Mouse (Mus musculus): ENCODE measurements around the gene Nrg3.

The Nrg3 gene

DNA sequence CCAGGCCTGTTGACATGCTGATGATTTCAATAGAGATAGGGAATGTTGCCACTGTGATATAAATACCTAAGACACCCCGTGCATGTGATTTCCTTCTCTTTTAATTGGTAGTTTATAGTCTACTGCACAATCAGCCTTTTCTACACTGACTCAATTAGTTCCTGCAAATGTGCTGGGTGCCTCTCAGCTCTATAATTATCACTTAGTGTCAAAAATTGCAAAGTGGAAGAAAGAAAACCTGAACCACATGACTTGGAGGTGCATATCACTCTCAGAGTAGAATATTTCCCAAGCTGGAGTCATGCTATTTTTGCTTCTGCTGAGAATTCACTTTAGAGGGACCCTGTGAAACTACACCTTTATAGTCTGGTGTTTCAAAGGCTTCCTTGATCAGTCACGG lies 552.1 kb downstream of the Nrg3 start:
- TF ChIP-seq GATA4 (IDR thresholded peaks at IDR 0.05; ENCODE audit: insufficient replicate concordance, low read length) = no peak

DNA sequence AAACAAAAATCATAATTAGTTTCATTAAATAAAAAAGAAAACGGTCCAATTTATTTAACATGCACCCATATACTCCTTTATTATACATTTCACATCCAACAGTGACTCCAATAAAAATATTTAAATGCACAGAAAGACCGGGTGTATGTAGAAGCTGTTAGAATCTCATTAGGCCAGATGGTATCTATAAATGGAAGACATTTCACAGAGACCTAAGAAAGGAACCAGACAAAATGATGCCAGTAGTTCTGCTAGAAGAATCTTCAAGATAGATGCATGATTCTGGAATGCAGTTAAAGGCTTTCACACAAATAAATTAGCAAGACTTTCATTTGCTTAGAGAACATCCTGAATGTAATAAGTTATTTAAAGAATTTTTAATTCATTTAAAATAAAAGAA lies 602.3 kb downstream of the Nrg3 start:
- no peak for TF ChIP-seq GATA4 (IDR thresholded peaks at IDR 0.05; ENCODE audit: insufficient replicate concordance, low read length)

DNA sequence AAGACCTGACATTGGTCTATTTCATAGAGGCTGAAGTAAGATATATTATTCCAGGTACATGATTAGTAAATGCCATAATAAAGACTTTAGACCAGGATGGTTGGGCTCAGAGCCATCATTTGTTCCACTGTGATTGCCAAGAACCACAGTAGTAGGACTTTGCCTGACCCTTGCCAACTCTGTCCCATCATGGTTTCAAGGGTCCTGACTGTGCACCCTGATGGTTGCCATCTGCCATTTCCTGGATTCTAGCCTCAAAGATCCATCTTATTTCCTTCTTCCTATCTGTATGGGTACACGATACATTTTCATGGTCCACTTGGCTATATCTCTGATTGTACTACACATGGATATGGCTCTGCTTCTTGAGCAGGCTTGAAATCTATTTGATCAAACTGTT lies 625.3 kb downstream of the Nrg3 start:
- no peak for TF ChIP-seq GATA4 (IDR thresholded peaks at IDR 0.05; ENCODE audit: insufficient replicate concordance, low read length)

DNA sequence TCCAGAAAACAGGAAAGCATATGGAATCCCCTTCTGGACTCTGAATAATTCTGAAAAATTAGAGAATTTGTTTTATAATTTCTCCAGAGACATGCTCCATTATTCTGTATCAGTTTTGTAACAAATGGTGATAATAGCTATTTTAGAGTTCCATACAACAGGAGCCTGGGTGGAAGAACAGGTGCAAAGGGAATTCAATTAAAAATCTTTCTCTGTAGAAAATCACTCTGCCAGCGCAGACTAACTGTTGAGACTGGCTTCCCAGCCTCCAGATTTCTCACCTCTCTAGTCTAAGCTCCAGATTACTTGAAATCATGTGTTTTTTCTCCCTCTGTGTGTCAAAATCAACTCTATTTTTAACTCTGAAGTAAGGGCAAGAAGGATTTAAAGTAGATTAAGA lies 625.8 kb downstream of the Nrg3 start:
- TF ChIP-seq GATA4 (IDR thresholded peaks at IDR 0.05; ENCODE audit: insufficient replicate concordance, low read length) = no peak

GRCm38 (mm10) chr14:38835006-38835405 lies 637.9 kb downstream of the Nrg3 start:
- no peak for TF ChIP-seq GATA4 (IDR thresholded peaks at IDR 0.05; ENCODE audit: insufficient replicate concordance, low read length)

GRCm38 (mm10) chr14:38824891-38825290 lies 648.0 kb downstream of the Nrg3 start:
- TF ChIP-seq GATA4 (IDR thresholded peaks at IDR 0.05; ENCODE audit: insufficient replicate concordance, low read length) = no peak

DNA sequence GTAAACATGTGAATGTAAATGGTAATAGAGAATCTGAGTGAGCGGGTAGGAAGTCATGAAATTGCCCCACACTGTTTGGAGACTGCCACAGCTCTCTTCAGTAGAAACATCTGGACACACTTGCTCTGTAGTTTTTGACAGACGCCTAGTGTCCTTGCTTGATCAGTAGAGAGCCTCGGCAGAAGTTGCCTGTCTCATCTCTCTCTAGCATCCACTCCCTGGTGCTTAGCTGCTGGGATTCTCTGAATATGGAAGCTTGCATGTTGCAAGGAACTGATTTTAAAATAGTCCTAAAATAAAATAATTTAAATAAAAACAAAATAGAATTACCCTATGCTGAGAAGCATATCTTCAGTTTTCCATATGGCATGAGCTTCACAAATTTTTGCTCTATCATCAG lies 675.9 kb downstream of the Nrg3 start:
- TF ChIP-seq GATA4 (IDR thresholded peaks at IDR 0.05; ENCODE audit: insufficient replicate concordance, low read length) = no peak

DNA sequence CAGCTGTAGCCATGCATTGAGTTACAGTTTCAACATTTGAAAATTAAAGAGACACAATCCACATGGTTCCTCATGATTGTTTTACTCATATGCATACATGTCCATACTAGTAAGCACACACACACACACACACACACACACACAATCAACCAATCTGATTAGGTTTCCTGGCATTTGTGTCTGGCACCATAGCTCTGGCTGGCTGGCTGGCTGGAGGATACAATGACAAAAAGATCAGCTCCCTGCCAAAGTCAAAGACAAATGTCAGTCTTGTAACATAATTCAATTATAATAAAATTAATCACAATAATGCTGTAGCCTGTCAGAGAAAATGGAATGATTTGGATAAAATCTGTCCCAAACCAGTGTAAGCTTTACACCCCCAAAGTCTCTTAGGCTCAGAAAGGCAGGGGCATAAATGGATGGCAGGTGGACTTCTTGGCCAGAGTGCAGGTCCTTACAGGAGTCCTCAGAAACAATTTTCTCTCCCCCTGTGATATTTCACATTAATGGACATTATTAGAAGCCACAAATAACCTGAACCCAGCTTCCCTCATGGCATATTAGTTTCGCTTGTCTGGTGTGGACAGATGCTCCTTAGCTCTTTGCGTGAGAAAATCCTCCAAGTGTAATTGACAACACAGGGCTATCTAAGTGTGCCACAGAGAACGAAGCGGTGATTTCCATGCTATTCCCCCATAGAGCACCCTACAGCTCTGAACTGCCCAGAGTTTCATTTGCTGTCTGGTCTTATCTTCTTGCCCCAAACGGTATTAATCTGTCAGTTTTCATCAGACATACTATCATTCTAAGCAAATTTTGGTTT lies 697.4 kb downstream of the Nrg3 start:
- no peak for TF ChIP-seq GATA4 (IDR thresholded peaks at IDR 0.05; ENCODE audit: insufficient replicate concordance, low read length)

- no peak for TF ChIP-seq GATA4 (IDR thresholded peaks at IDR 0.05; ENCODE audit: insufficient replicate concordance, low read length)
Measured at GRCm38 (mm10) chr14:38774811-38775210, 698.1 kb downstream of the Nrg3 start.

- no peak for TF ChIP-seq GATA4 (IDR thresholded peaks at IDR 0.05; ENCODE audit: insufficient replicate concordance, low read length)
Measured at GRCm38 (mm10) chr14:38730465-38730864, 742.4 kb downstream of the Nrg3 start.

- no peak for TF ChIP-seq GATA4 (IDR thresholded peaks at IDR 0.05; ENCODE audit: insufficient replicate concordance, low read length)
Measured at GRCm38 (mm10) chr14:38703894-38704293, 769.0 kb downstream of the Nrg3 start.

GRCm38 (mm10) chr14:38702596-38703393 lies 770.1 kb downstream of the Nrg3 start:
- no peak for TF ChIP-seq GATA4 (IDR thresholded peaks at IDR 0.05; ENCODE audit: insufficient replicate concordance, low read length)

DNA sequence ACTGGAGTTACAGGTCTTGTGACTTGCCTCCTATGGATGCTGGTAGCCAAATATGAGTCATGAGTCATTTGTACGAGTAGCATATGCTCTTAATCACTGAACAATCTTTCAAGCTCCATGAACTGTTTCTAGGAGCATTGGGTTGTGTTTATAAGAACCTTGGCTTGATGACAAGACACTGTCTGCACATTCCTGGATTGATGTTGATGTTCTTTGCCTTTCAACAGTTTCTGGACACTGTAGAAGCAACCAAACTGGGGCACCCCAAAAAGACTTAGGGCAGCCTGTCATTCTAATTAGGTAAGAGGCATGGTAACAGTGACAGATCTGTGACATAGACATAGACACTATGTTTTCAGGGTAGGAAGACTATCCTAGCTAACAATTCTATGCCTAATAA lies 771.5 kb downstream of the Nrg3 start:
- TF ChIP-seq GATA4 (IDR thresholded peaks at IDR 0.05; ENCODE audit: insufficient replicate concordance, low read length) = no peak

- TF ChIP-seq GATA4 (IDR thresholded peaks at IDR 0.05; ENCODE audit: insufficient replicate concordance, low read length) = no peak
Measured at GRCm38 (mm10) chr14:38700972-38701371, 771.9 kb downstream of the Nrg3 start.

- TF ChIP-seq GATA4 (IDR thresholded peaks at IDR 0.05; ENCODE audit: insufficient replicate concordance, low read length) = no peak
Measured at GRCm38 (mm10) chr14:38659973-38660372, 812.9 kb downstream of the Nrg3 start.

DNA sequence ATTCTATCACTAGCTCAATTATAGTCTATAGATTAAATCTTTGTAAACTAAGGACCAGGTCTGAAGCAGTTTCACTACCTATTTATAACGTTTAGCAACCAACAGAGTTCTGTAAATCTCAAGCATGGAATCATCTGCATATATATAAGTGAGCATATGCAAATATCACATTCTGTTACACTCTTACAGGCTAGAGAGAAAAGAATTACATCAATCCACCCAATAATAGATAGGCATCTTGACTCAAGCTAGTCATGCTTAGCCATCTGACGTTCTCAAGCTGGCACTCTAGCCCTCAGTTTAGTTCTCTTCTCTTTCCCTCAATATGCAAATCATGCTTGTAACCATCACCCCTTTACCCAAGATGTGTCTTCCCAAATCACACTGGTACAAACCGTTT lies 835.8 kb downstream of the Nrg3 start:
- TF ChIP-seq GATA4 (IDR thresholded peaks at IDR 0.05; ENCODE audit: insufficient replicate concordance, low read length) = no peak
